Mouse (Mus musculus): ENCODE data around the gene Fchsd2.

DNA sequence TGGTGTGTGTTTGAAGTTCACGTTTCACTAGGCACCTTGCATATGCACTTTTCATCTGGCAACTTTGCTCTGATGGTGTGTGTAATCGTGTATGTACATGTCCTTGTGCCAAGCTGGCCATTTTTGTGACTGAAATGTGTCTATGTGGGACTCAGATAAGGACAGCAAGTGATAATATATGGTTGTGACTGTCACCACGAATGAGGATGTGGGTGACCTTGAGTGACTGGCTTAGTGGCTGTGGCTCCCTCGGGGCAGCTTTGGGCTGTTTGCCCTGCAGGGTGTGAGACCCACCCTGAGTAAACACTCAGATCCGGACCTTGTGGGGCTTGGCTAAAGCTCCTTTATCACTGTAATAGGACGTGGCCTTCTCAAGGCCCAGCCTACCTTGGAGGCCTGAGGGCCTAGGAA lies 223.9 kb downstream of the Fchsd2 start:
- no peak for TF ChIP-seq CTCF (IDR thresholded peaks at IDR 0.05; ENCODE audit: borderline replicate concordance, extremely low read depth, insufficient read depth, insufficient read length)
- TF ChIP-seq POLR2A (IDR thresholded peaks at IDR 0.05; ENCODE audit: borderline replicate concordance, extremely low read depth, insufficient read depth, insufficient read length, poor library complexity, severe bottlenecking) = no peak

All from brain, embryonic 14.5 days (tissue).